Mouse (Mus musculus): ENCODE measurements around the gene Tubgcp2.
A peak's percentile ranks its signal among the peaks of the same experiment; 100 is the strongest.

- TF ChIP-seq POLR2A (IDR thresholded peaks at IDR 0.05; ENCODE audit: borderline replicate concordance, insufficient read depth, low read length): no peak
- TF ChIP-seq CTCF (IDR thresholded peaks at IDR 0.05; ENCODE audit: borderline replicate concordance, insufficient read depth, low read depth, low read length): peak; percentile 76
Observed at GRCm38 (mm10) chr7:140063092-140063491, 26.6 kb upstream of the Tubgcp2 start.
